Mouse (Mus musculus) cerebellum, postnatal 14 days (tissue): Measurements from ENCODE around the gene Sdr39u1.

Source experiments
- DNase-seq, 2 experiments: peaks; one replicate each; pipeline ENCODE4 v3.0.0; 2021; ENCODE audit warnings: mixed read lengths in 2 of 2

Sdr39u1 gene

DNA sequence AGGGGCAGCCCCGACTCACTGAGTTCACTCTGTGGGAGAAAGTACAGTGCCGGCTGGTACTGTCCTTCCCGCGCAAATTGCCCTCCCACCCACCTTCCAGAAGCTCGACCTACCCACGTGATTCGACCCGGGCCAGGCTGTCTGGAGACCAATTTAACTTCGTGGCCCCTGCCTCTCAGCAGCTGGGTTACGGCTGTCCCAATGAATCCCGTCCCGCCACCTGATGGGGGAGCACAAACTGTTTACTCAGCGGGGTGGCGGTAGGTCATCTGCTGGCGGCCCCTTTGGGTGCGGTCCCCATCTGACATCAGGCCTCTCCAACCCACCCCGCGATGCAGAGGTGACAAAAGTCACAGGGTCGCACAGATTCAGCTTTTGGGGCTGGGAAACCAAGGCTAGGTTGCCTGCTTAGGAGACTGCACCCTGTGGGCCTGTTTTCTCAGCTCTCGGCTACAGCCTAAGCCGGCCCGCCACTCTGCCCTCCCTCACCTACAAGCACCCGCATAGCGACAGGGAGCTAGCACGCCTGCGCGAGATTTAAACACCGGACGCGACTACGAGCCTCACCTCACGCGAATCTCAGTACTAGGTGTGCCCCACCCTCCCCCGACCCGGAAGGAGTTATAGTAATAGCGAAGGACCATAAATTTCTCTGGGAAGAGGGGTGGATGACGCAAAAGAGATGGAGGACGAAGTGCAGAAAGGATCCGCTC lies at the start of gene Sdr39u1:
TSS of gene Sdr39u1 (minus strand) at position 593 of the 713 bp plus-strand sequence.
- DNase-seq = peak; percentile 93 to 95

DNA sequence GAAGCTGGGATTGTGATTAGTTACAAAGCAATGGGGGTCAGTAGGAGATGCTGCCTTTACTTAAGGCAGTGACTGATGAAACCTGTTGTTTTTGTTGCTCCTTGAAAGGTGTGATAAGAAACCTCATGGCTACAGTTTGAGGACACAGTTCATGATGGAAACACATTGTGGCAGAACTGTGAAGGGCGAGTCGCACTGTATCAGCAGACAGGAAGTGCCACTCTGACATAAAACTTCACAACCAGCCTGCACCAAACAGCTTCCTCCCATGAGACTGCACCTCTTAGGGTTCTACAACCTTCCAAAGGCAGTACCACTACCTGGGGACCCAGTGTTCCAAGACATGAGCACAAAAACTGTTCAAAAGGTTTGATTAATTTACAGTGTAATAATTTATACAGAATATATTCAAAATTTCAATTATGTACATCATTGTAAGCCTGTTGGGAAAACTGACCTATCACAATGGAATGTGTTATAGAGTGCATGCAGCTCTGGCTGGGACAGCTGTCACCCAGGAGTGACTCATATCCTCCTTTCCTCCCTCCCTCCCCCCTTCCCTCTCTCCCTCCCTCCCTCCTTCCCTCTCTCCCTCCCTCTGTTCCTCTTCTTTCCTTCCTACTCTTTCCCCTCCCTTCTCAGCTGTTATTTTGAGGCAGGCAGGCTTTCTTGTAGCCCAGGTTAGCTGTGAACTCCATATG lies 46.3 kb upstream of the Sdr39u1 start:
- DNase-seq = no peak

DNA sequence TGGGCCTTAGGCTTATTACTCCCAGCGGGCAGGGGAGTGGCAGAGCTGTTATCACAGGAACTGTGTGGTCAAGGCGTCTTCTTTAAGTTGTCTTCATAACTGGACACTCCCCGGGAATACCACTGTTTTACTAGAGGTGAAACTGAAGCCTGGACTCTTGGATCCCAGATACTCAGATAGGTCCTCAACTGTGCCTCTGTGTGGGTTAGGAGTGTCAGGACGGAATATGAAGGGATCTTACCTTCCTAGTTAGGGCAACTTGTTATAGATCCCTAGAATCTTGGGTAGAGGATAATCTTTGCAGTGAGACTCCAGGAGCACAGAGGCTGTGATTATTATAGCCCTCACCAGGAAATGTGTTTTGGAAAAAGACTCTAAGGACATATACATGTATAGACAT lies 44.5 kb upstream of the Sdr39u1 start, which contains the start of gene Cma1:
TSS of gene Cma1 (minus strand) at position 101 of the 400 bp plus-strand sequence.
- DNase-seq = no peak

DNA sequence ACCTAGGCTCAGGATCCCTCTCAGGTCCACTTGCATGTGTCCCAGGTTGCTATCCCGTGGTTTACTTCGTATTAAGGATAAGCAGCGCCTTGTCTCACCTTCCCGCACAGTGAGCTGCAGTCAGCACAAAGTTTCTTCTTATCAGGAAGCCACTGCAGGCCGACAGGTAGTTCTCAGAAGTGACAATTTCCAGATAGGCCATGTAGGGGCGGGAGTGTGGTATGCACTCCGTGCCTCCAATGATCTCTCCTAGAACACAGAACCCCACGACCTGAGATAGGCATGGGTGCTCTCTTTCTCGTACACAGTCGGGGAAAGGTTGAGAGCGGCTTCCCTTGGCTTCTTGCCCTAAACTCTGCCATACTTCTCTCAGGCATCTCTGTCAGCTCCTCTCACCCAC lies 43.5 kb upstream of the Sdr39u1 start:
- no peak for DNase-seq

DNA sequence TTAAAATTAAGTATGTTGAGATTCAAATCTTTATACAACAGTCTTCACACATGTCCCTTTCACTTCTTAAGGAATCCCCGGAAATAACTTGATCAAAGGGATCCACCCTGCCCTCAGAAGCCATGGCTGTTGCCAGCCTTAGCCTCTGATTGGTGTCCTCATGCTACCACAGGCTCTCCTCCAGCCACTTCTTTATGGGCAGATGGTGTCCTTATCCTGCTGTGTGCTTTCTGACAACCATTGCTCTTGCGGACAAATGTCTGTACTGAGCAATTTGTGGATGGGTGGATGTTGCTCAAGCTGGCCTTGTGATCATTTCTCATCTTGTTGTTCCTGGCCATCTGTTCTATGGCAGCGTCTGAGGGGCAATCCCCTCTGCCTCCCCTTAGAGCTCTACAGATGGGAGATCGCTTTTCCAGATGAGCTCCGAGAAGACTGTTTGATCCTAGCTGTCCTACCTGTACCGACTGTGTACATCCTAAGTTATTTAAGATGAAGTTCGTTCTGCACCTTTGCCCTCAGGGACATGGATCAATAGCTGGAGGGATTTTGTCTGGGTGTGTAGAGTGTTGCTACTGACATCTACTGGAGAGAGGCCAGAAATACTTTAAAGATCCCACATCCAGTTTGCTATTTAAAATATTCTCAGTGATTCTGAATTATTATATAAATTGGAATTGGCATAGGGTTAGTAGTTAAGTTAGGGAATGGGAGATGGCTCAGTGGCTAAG lies 40.1 kb upstream of the Sdr39u1 start:
- DNase-seq = peak in 1 of 2 experiments; percentile 30

DNA sequence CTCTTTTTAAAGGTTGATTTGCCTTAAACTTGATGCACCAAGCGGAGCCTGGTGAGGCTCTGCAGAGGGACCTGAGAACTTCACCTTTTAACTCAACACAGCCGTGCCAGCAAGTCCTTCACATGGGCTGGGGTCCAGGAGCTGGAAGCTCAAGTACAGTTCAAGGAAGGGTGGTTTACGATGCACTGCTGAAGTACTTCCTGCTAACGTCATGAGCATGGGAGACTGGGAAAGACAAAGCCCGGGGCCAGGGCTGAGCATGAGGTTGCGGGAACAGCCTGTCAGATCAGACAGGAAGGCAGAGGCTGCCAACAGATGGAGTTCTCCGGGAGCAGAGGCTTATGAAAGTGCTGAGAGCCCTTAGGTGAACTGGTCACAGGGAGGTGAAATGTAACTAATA lies 33.5 kb upstream of the Sdr39u1 start:
- DNase-seq = peak; percentile 26 to 54

DNA sequence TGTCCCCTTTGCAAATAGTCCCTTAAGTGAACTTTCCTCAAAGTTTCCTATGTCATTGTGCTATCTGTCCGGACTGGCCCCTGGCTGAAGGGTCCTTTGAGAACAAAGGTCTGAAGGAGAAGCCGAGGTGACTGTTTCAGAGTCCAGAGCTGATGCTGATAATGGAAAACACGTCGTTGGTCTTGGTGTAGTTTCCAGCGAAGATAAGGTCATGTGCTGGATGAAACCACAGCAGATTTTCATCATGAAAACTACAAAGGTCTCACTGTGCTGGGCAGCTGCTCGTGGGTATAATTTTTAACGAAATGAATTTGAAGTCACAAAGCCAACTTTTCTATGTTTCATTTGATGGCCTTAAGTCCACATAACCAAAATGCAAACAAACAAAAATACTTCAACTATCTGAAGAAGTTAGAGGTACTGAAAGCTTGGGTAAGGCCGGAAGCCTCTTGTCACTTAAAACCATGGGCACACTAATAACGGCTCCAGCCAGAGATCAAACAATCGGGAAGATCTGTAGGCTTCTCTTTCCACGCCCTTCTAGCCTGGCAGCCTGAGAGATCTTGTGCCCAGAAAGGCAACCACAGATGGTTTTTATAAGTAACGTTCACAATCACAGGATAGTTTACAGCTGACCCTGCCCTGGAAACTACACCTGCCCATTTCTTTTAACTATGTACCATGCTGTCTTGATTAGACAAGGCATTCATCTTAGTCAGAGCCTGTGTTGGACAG lies 29.3 kb upstream of the Sdr39u1 start:
- no peak for DNase-seq

DNA sequence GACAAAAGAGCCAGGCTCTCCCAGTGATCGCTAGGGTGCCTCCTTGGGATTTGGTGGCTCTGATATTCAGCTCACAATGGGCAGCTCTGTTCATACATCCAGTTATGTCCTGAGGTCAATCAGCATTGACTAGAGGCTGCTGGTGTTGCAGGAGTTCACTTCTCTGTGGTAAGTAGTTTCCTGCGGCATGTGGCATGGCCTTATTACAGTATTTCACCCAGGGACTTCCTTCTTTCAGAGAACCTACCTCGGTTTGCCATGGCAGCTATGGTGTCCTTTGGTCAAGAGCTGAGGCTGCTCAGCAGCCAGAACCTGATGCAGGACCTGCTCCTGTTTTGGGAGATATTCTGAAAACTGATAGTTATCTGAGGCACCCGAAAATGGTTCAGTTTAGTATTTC lies 26.8 kb upstream of the Sdr39u1 start:
- no peak for DNase-seq

DNA sequence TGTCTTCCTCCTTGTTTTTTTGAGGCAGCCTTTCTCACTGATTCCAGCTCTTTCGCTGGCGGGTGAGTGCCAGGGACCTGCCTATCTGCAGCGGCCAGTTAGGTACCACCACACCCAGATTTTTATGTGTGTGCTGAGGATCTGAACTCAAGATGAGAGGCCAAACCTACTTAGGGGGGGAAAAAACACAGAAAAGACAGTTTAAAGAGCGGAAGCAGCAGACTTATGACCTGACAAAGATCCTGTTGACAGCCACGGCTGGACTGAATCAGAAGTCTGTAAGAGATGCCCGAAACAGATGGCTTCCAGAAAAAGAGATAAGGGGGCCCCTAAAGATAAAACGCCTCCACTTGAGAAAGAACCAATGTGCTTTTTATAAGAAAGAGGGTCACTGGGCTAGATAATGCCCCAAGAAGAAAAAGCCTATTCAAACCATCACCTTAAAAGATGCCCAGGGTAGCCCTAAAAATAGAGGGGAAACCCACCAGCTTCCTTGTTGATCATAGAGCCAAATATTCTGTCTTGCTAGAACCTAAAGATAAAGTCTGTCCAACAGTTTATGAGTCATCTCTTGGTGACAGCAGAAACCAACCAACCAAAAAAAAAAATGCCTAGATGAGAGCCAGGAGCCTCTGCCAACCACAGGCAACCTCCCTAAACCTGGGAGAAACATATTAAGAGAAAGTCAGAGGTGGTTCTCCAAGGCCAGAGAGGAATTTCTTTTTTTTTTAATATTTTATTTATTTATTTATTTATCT lies 22.6 kb upstream of the Sdr39u1 start:
- DNase-seq = no peak

DNA sequence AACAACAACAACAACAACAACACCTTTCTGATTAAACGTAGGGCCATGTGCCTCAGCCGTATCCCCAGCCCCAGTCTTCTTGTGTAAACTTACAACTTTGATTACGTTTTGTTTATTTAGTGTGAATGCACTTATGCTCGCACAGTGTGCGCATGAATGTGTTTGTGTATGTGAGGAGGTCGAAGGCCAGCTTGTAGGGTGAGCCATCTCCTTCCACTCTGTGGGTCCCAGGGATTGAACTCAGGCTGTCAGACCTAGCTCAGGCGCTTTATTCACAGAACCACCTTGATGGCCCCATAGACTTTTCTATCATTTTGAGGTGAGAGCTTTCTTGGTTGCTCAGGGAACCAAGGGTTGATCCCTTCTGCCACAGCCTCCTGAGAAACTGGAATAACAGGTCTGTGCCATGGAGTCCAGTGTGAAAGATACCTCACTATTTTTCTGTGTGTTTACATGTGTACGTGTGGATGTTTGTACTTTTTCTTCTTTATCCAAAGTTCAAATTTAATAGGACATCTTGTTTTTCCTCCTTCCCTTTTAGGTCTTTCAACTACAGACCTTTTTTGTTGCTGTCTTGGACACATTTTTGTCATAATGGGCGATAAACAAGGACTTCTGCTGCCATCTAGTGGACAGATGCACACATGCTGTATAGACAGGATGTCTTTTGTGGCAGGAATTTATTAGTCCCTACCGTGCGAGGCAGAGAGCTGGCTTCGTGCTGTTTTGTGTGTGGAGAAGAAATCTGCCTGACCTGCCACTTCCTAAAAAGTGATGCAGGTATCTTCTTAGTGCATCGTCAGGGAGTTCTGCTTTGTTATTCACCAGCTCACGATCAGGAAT lies 18.4 kb upstream of the Sdr39u1 start:
- DNase-seq = peak; percentile 88 to 91

DNA sequence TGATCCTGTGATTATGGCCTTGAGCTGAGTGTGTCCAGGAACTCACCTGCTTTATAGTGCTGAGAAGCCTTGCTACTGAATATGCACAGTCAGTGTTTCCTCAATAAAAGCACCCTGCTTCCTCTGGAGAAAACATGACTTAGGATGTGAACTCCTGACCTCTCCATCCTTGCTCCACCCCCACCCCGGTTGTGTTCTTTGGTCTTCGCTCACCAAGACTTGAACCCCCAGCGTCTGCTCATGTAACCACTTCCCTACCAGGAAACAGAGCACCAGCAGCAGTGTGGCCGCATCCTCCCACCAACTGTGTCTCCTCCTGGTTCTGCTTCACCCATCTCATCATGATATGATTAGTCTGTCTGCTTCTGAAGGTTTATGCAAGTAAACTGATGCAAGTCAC lies 13.3 kb upstream of the Sdr39u1 start:
- no peak for DNase-seq

DNA sequence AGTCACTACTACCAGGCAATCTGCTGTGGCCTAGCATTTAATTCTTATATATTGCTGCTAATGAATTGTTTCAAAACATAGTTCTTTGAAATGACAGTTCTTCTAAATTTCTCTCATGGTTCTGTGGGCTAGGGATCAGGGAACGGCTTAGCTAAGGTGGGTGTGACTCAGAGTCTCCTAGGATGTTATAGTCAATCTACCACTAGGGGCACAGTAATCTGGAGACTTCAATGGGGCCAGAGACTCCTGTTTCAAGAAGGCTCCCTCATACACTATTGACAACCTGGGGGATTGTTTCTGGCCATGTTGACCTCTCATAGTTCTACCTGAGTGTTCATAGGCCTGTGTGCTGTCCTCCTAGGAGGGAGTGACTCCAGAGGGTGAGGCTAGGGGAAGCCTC lies 5.4 kb upstream of the Sdr39u1 start:
- DNase-seq = no peak

DNA sequence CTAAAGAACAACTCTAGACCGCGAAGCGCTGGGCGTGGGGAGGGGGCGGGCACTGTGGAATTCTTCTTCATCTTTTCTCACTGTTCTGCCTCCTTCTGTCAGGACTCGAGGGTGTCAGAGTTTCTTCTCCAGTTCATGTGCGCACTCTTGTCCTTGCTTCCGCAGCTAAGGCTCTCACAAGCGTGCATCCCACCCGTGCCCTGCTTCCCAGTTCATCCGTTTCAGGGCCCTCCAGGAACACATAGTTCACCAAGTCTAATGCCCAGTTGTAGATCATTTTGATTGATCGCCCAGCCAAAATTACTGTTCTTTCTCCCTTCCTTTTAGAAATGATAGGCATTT lies 292 bp upstream of the Sdr39u1 start:
- DNase-seq = no peak

DNA sequence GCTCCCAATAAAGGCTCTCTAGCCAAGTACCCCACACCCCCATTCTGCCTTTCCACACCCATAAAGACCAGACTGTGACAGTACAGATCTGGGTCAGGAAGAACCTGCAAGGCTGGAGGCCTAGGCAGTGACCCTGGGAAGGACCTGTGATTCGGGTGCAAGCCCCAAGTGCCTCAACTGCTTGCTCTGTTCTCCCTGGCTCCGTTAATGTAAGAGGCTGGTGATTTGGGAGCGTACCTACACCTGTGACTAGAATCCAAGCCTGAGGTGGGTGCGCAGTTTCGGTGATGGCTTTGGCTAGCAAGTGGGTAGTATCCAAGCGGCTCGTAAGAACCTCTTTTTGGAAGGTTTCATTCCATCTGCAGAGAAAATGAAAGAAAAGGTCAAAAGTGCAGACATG lies 1.1 kb downstream of the Sdr39u1 start:
- DNase-seq = peak in 1 of 2 experiments; percentile 44

DNA sequence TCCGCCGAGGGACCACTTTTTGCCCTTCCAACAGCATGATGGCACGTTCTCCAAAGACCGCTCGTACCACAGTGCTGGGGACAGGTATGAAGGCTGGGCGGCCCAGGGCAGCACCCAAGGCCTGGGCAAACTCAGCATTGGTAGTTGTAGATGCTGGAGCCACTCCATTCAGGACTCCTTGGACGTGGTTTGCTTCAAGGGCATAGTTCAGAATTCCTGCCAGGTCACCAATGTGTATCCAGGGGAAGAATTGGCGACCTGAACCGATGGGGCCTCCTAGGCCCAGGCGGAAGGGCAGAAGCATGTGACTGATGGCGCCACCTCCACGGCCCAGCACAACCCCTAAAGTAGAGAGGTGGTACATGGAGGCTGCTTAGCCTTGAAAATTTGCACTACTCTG lies 2.4 kb downstream of the Sdr39u1 start:
- peak in 1 of 2 experiments; percentile 28 for DNase-seq

DNA sequence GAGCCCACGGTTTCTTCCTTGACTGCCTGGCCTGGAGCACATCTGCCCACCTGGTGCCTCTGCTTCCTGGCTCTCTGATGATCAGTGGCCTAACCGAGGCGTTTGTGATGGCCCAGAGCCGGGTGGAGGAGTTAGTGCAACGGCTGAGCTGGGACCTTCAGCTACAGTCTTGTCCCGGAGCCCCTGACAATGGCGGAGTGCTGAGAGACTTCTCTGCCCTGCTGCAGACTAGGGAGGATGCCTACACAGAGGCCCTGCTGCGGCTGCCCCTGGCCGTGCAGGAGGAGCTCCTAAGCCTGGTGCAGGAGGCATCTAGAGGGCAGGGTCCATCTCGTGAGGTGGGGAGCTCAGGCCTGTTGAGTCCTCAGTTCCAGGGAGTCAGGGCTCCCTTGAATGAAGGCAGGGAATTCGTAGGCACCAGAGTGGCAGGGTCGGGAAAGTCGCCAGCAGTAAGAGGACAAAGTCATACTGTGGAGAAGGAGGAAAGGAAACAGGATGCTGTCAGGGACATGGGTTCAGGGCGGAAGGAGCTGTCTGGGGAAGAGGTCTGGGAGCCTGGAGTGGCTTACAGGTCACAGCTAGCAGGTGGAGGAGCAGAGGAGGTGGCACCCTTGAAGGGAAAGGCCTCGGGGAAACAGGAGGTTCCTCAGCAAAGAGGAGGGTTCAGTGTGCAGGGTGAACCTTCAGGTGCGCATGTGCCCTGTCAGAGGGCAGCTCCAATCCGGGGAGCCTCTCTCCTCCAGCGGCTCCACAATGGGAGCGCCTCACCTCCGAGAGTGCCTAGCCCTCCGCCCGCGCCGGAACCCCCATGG lies 13.3 kb downstream of the Sdr39u1 start:
- peak in 1 of 2 experiments; percentile 24 for DNase-seq

DNA sequence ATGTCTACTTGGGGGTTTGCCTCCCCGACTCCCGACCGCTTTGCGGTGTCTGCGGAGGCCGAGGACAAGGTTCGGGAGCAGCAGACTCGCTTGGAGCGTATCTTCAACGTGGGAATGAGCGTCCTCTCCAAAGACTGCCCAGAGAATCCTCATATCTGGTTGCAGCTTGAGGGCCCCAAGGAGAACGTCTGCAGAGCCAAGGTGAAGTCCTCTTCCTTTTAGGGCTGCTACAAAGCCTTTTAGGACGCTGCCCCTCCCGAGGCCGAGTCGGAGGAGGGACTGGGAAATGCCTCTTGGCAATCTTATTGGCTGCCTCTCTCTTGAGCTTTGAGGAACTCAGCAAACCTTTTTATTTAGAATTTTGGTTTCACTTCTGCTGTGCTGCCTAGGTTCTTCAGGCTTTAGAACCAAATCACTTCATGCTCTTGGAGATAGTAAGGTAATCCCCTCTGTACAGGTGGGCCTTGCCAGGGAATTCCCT lies 14.3 kb downstream of the Sdr39u1 start:
- DNase-seq = peak in 1 of 2 experiments; percentile 54

DNA sequence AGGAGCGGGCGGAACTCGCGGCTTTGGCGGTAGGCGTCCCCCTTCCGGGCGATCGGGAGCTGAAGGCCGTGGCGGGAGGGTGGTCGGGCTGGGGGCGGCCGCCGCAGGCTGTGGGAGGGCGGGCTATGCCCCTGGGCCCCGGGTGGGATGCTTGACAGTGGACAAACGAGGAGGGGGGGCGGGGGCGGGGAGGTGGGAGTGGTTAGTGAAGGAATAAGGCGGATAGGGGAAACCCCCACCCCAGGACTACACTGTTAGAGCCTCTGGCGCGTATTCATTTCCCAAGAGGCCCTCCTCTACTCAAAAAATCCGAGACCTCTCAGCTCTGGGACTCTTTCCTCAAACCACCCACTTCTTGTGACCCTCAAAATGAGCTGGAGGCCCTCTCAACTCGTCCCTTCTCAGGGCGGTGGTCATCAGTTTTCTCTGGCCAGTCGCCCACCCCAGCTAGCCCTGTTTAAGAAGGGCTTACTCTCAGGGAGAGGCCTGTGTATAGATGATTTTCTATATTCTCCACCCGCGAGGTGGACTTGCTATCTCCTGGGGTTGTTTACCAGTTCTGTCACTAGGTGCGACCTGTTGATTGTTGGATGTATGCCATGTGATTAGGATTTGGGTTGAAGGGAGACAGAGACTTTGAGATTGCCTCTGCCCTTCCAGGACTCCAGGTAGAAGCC lies 14.8 kb downstream of the Sdr39u1 start:
- peak; percentile 74 to 80 for DNase-seq

DNA sequence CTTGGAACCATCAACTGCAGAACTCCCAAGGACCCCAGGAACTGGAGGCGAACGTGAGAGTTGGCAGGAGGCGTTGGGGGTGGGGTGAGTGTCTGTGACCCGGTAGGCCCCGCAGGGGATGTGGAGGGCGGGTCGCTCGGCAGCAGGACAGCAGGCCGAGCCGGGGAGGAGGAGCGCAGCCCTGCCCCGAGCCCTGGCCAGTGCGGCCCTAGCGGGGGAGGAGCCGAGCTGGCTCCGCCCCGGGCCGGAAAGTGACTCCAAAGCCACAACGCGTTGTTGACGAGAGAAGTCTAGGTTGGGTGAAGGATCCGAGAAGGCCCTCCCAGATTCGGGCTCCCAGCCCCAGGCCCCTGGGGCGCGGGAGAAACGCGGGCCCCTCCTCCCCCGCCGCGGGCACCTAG lies 15.4 kb downstream of the Sdr39u1 start, which contains the start of gene Khnyn:
TSS of gene Khnyn (plus strand) at position 235 of the 401 bp plus-strand sequence.
- DNase-seq = peak; percentile 95 to 97
